Mouse (Mus musculus) intestine, embryonic 15.5 days (tissue): Measurements from ENCODE around the gene Slain2. TPM values are rescaled to one million over a fixed set of nuclear protein-coding genes. Genes with fewer than 3 reads are reported as not detected.
"Not testable (repeated sequence)": the region's sequence is repeated elsewhere in the genome, so short reads cannot be mapped to it uniquely, and the experiment has no call there.

Experiments
- ATAC-seq: fragments of 200-750 bp; cut with Nextera tagmentation; 2 replicates; pipeline ENCODE4 v1.8.0; 2017; ENCODE audit warnings: moderate TSS enrichment, moderate library complexity
- H3K27ac ChIP-seq: fragments of 300-500 bp; sonication (generic); 2 replicates; pipeline ENCODE4 v1.5.1; 2015; ENCODE audit warnings: mild to moderate bottlenecking, inconsistent platforms
- H3K27me3 ChIP-seq: fragments of 300-500 bp; sonication (generic); replicated peaks from 2 replicates; pipeline ENCODE4 v1.6.1; 2015; ENCODE audit warnings: inconsistent platforms
- H3K36me3 ChIP-seq: fragments of 300-500 bp; sonication (generic); 2 replicates; pipeline ENCODE4 v1.6.1; 2015; ENCODE audit warnings: inconsistent platforms
- H3K4me1 ChIP-seq: fragments of 300-500 bp; sonication (generic); replicated peaks from 2 replicates; pipeline ENCODE4 v1.6.1; 2015; ENCODE audit warnings: inconsistent platforms
- H3K4me2 ChIP-seq: fragments of 300-500 bp; sonication (generic); replicated peaks from 2 replicates; pipeline ENCODE4 v1.6.1; 2015; ENCODE audit warnings: mild to moderate bottlenecking, inconsistent platforms
- H3K4me3 ChIP-seq: fragments of 300-500 bp; sonication (generic); replicated peaks from 2 replicates; pipeline ENCODE4 v1.5.1; 2015; ENCODE audit warnings: inconsistent platforms
- H3K9ac ChIP-seq: fragments of 300-500 bp; sonication (generic); 2 replicates; pipeline ENCODE4 v1.6.1; 2015; ENCODE audit warnings: inconsistent platforms
- H3K9me3 ChIP-seq: fragments of 300-500 bp; sonication (generic); 2 replicates; pipeline ENCODE4 v1.6.1; 2016; ENCODE audit warnings: inconsistent platforms
- WGBS: fragments of 180-500 bp; shearing (Covaris S2); methylation state at CpG from one replicate; pipeline ENCODE4 v1.1.7; 2015; 5-methylcytosine and 5-hydroxymethylcytosine counted together
- polyA plus RNA-seq: library from polyadenylated mRNA; unstranded; fragments of >200 nt; fragmentation: Nextera tagmentation; extraction: Ambion mirVana; gene quantifications from 2 replicates; pipeline ENCODE4 v1.2.1, GENCODE M21; 2015

Slain2 gene
- polyA plus RNA-seq, 1 experiment from 2014 or later: 12.9 TPM

DNA sequence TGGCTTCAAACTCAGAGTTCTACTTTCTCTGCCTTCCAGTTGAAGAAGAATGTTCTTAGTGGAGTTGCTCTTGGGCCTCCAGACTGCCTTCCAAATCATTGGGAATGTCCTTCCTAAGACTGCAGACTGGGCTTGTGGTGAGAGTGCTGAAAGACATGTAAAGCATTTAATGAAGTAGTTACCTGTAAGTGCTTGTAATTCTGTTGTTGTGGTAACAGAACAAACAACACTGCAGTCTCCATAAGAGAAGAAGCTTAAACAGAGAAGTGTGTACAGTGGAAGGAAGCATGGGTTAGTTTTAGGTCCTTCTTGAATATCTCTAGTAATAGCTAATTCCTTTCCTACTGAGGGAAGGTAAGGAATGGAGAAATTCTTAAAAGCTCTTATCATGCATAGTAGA is 13.0 kb downstream of the Slain2 start:
- ATAC-seq: no peak
- Histone ChIP-seq H3K4me3 (no peak overlapping the region), H3K9ac (no peak overlapping the region), H3K27me3 (no peaks in the 10 kb centered on the region), H3K4me1 (no peaks in the 10 kb centered on the region), H3K9me3 (no peaks in the 10 kb centered on the region), H3K27ac (no peak overlapping the region), H3K36me3 (no peaks in the 10 kb centered on the region), H3K4me2 (no peak overlapping the region)

GRCm38 (mm10) chr5:72933026-72933675 is 19.0 kb downstream of the Slain2 start:
- no peak overlapping the region for H3K4me3 ChIP-seq
- H3K36me3 ChIP-seq: no peaks in the 10 kb centered on the region
- H3K9ac ChIP-seq: no peak overlapping the region
- H3K27me3 ChIP-seq: no peaks in the 10 kb centered on the region
- no peaks in the 10 kb centered on the region for H3K9me3 ChIP-seq
- no peak overlapping the region for H3K27ac ChIP-seq
- no peak for ATAC-seq
- H3K4me1 ChIP-seq: no peaks in the 10 kb centered on the region
- 93% methylated on average over 17 of the region's 17 CpGs for WGBS
- no peak overlapping the region for H3K4me2 ChIP-seq

DNA sequence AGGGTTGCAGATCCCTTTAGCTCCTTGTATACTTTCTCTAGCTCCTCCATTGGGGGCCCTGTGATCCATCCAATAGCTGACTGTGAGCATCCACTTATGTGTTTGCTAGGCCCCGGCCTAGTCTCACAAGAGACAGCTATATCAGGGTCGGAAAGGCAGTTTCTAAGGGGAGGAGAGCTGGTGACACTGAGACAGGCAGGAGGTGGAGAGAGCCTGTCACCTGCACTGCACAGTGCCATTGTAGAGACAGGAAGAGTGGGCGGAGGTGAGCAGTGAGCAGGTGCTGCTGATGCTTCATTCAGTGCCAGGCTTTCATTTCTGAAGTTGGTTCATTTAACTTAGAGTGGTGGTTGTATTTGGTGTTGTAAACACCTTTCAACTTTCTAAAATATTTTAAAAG is 24.3 kb downstream of the Slain2 start:
- ATAC-seq, H3K27me3 ChIP-seq, H3K9me3 ChIP-seq, H3K4me2 ChIP-seq, H3K4me3 ChIP-seq, H3K4me1 ChIP-seq, H3K36me3 ChIP-seq, H3K9ac ChIP-seq, H3K27ac ChIP-seq: not testable (repeated sequence)
- 90% methylated on average over 3 of the region's 3 CpGs for WGBS

DNA sequence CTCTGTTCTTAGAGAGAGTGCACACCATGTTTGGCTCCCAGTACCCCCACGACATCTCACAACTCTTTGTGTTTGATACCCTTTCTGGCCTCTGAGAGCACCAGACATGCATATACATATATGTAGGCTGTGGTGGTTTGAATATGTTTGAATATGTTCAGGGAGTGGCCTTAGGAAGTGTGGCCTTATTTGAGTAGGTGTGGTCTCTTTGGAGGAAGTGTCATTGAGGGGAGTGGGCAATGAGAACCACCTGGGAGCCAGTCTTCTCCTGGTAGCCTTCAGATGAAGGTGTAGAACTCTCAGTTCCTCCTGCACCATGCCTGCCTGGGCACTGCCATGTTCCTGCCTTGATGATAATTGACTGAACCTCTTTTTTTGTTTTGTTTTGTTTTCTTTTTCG is 25.2 kb downstream of the Slain2 start:
- whole genome bisulfite sequencing: 88% methylated on average over 2 of the region's 2 CpGs
- ATAC-seq: no peak

DNA sequence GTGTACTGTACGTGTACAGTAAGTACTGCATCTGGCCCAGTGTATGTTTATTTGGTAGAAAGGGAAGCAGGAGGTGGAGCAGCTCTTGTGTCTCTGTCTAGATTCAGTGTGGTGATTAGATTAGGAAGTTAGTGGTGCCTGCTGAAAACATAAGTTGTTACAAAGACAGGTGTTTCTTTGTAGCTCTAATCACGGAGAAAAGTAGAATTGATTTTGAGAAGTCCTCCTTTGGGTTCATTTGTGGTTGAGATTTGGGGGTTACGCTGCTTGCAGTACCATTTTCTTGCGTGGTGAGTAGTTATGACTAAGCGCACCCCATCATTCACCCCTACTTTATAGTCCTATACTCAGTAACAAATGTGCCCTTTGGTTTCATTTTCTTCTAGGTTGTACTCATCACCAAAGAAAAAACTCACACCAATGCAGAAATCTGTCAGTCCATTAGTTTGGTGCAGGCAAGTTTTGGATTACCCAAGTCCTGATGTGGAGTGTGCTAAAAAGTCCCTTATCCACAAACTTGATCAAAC is 26.9 kb downstream of the Slain2 start:
- 86% methylated on average over 5 of the region's 5 CpGs for WGBS
- Histone ChIP-seq H3K4me1 (no peaks in the 10 kb centered on the region), H3K27ac (no peak overlapping the region), H3K4me3 (no peak overlapping the region), H3K9me3 (no peaks in the 10 kb centered on the region), H3K9ac (no peak overlapping the region), H3K27me3 (no peaks in the 10 kb centered on the region), H3K36me3 (0 out of 2 replicates have a peak, but pooled peaks cover 3% of the 10 kb centered on the region), H3K4me2 (no peak overlapping the region)
- no peak for ATAC-seq

More for the DNA sequence above, 25.2 kb downstream of the Slain2 start:
- H3K4me1 ChIP-seq: no peaks in the 10 kb centered on the region
- H3K27me3 ChIP-seq: no peaks in the 10 kb centered on the region
- no peak overlapping the region for H3K9ac ChIP-seq
- H3K4me2 ChIP-seq: no peak overlapping the region
- H3K4me3 ChIP-seq: no peak overlapping the region
- H3K36me3 ChIP-seq: 0 out of 2 replicates have a peak, but pooled peaks cover 3% of the 10 kb centered on the region
- no peaks in the 10 kb centered on the region for H3K9me3 ChIP-seq
- no peak overlapping the region for H3K27ac ChIP-seq

- H3K27ac ChIP-seq: no peak overlapping the region
- 77% methylated on average over 1 of the region's 1 CpGs for WGBS
- ATAC-seq: no peak
- no peaks in the 10 kb centered on the region for H3K4me1 ChIP-seq
- H3K9me3 ChIP-seq: no peaks in the 10 kb centered on the region
- no peaks in the 10 kb centered on the region for H3K27me3 ChIP-seq
- H3K36me3 ChIP-seq: no peaks in the 10 kb centered on the region
- no peak overlapping the region for H3K9ac ChIP-seq
- H3K4me2 ChIP-seq: no peak overlapping the region
- no peak overlapping the region for H3K4me3 ChIP-seq
These were observed 34.0 kb downstream of the Slain2 start for GRCm38 (mm10) chr5:72948136-72948535.

- Histone ChIP-seq H3K27ac (no peak overlapping the region), H3K4me1 (no peaks in the 10 kb centered on the region), H3K27me3 (no peaks in the 10 kb centered on the region), H3K4me2 (no peak overlapping the region), H3K9ac (no peak overlapping the region), H3K36me3 (no peaks in the 10 kb centered on the region), H3K9me3 (no peaks in the 10 kb centered on the region), H3K4me3 (no peak overlapping the region)
- 85% methylated on average over 2 of the region's 2 CpGs for WGBS
- ATAC-seq: no peak
These were observed 36.1 kb downstream of the Slain2 start for GRCm38 (mm10) chr5:72950252-72950651.

DNA sequence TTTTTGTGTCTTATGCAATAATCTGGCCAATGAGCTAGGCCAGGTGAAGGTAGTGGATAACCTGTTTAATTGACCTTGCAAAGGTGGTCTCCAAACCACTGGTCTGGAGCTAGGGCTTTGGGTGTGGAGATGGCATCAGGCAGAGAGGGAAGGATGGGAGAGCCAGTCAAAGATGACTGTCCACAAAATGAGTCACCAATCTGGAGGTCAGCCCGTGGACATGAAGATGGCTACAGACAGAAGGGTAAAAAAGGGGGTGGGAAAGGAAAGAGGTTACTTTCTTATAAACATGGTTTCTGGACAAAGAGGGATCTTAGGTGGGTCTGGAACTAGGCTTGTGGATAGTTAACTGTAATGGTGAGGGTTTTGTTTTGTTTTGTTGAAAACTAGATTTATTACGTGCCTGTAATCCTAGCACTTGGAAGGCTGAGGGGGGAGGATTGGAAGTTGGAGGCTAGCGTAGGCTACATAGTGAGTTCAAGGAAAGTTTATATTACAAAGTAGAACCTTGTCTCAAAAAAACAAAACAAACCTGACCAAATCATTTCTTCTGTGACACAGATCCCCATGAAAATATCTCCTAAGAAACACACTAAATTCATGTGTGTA is 40.0 kb downstream of the Slain2 start:
- no peak overlapping the region for H3K4me3 ChIP-seq
- 0 out of 2 replicates have a peak, but pooled peaks cover 3% of the 10 kb centered on the region for H3K36me3 ChIP-seq
- H3K27me3 ChIP-seq: no peaks in the 10 kb centered on the region
- no peak overlapping the region for H3K4me2 ChIP-seq
- H3K9ac ChIP-seq: no peak overlapping the region
- no peaks in the 10 kb centered on the region for H3K9me3 ChIP-seq
- no peak overlapping the region for H3K27ac ChIP-seq
- 52% methylated on average over 3 of the region's 3 CpGs for WGBS
- no peak for ATAC-seq
- no peaks in the 10 kb centered on the region for H3K4me1 ChIP-seq

DNA sequence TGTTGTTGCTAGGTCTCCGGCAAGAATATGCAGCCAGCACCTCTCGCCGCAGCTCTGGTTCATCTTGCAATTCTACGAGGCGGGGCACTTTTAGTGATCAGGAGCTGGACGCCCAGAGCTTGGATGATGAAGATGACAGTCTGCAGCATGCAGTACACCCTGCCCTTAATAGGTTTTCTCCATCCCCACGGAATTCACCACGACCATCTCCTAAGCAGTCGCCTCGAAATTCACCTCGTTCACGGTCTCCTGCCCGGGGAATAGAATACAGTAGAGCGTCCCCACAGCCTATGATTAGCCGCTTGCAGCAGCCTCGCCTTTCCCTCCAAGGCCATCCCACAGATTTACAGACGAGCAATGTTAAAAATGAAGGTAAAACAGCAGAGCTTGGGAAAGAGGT is 43.2 kb downstream of the Slain2 start:
- 0 out of 2 replicates have a peak, but pooled peaks cover 3% of the 10 kb centered on the region for H3K36me3 ChIP-seq
- 82% methylated on average over 17 of the region's 17 CpGs for WGBS

GRCm38 (mm10) chr5:72960096-72960495 is 46.0 kb downstream of the Slain2 start:
- Histone ChIP-seq H3K4me1 (no peaks in the 10 kb centered on the region), H3K4me3 (no peak overlapping the region), H3K9ac (no peak overlapping the region), H3K4me2 (no peak overlapping the region), H3K27ac (no peak overlapping the region), H3K27me3 (no peaks in the 10 kb centered on the region), H3K36me3 (0 out of 2 replicates have a peak, but pooled peaks cover 3% of the 10 kb centered on the region), H3K9me3 (no peaks in the 10 kb centered on the region)
- ATAC-seq: no peak
- WGBS: 74% methylated on average over 6 of the region's 6 CpGs

More for the DNA sequence above, 43.2 kb downstream of the Slain2 start:
- no peaks in the 10 kb centered on the region for H3K27me3 ChIP-seq
- H3K9ac ChIP-seq: no peak overlapping the region
- H3K4me3 ChIP-seq: no peak overlapping the region
- H3K9me3 ChIP-seq: no peaks in the 10 kb centered on the region
- H3K4me1 ChIP-seq: no peaks in the 10 kb centered on the region
- no peak overlapping the region for H3K4me2 ChIP-seq
- ATAC-seq: no peak
- H3K27ac ChIP-seq: no peak overlapping the region

GRCm38 (mm10) chr5:72965706-72966105 is 51.6 kb downstream of the Slain2 start:
- Histone ChIP-seq H3K27me3 (no peaks in the 10 kb centered on the region), H3K9me3 (no peaks in the 10 kb centered on the region), H3K27ac (no peak overlapping the region), H3K4me1 (no peaks in the 10 kb centered on the region), H3K4me2 (no peak overlapping the region), H3K4me3 (no peak overlapping the region), H3K36me3 (0 out of 2 replicates have a peak, but pooled peaks cover 3% of the 10 kb centered on the region), H3K9ac (no peak overlapping the region)
- ATAC-seq: no peak
- 84% methylated on average over 3 of the region's 3 CpGs for WGBS

DNA sequence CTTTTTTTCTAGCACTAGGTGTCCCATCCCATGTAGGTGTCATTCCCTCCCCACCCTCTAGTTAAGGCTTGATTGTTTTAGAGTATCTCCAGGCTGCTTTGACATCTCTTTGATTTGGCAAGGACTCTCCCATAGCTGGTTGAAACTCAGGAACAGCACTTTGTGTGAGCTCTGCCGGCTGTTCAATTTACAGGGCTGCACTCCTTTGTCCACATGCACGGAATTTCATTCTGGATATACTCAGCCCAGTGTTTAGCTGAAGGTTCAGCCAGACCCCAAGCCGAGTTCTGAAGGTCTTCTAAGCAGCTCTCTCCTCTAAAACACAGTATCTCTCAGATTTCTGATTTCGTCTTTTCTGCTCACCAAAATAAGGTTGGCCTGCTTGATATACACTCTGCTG is 58.3 kb downstream of the Slain2 start:
- H3K4me1 ChIP-seq: 0 out of 2 replicates have a peak, but pooled peaks cover 6% of the 10 kb centered on the region
- H3K4me3 ChIP-seq: no peak overlapping the region
- WGBS: 44% methylated on average over 4 of the region's 4 CpGs
- H3K36me3 ChIP-seq: 0 out of 2 replicates have a peak, but pooled peaks cover 3% of the 10 kb centered on the region
- no peaks in the 10 kb centered on the region for H3K9me3 ChIP-seq
- H3K27me3 ChIP-seq: no peaks in the 10 kb centered on the region
- H3K9ac ChIP-seq: no peak overlapping the region
- ATAC-seq: no peak
- H3K27ac ChIP-seq: 0 out of 2 replicates have a peak overlapping the region, but pooled peaks have one; percentile 27
- no peak overlapping the region for H3K4me2 ChIP-seq
